Mouse (Mus musculus) myocyte (in vitro differentiated cells): ENCODE measurements around the gene Foxp2. TPM values are rescaled to one million over a fixed set of nuclear protein-coding genes. Genes with fewer than 3 reads are reported as not detected.

Experiments used
- H3K27me3 ChIP-seq: one replicate; pipeline ENCODE4 v1.6.1; 2011; ENCODE audit not compliant: control insufficient read depth, insufficient read depth, insufficient read length
- H3K36me3 ChIP-seq: one replicate; pipeline ENCODE4 v1.6.1; 2011; ENCODE audit not compliant: control insufficient read depth, insufficient read depth
- H3K4me2 ChIP-seq: one replicate; pipeline ENCODE4 v1.6.1; 2011; ENCODE audit warnings: low read depth, control low read depth
- H3K4me3 ChIP-seq: one replicate; pipeline ENCODE4 v1.5.1; 2011; ENCODE audit warnings: mild to moderate bottlenecking, control low read depth, moderate library complexity
- H3K79me2 ChIP-seq: one replicate; pipeline ENCODE4 v1.6.1; 2011; ENCODE audit not compliant: control insufficient read depth, insufficient read depth
- H3ac ChIP-seq: one replicate; pipeline ENCODE4 v1.6.1; 2011; ENCODE audit not compliant: control insufficient read depth, insufficient read length
- CEBPB ChIP-seq: IDR thresholded peaks from 2 replicates; pipeline ENCODE4 v1.6.1; 2011; ENCODE audit warnings: mild to moderate bottlenecking, moderate library complexity; ENCODE audit not compliant: poor library complexity, insufficient read depth, severe bottlenecking
- E2F4 ChIP-seq: IDR thresholded peaks from one replicate; pipeline ENCODE4 v1.6.1; 2011; ENCODE audit warnings: mild to moderate bottlenecking, control low read depth, moderate library complexity; ENCODE audit not compliant: insufficient read depth
- MAX ChIP-seq: IDR thresholded peaks from one replicate; pipeline ENCODE4 v1.6.1; 2011; ENCODE audit warnings: low read depth, mild to moderate bottlenecking, control low read depth
- MYOD1 ChIP-seq, 3 experiments: IDR thresholded peaks; one replicate each; pipeline ENCODE4 v1.6.1; 2011; ENCODE audit warnings: control low read depth in 2 of 3, low read depth in 2 of 3, mild to moderate bottlenecking in 2 of 3, moderate library complexity in 1 of 3; ENCODE audit not compliant: insufficient read length in 2 of 3, control insufficient read depth in 1 of 3
- MYOG ChIP-seq, 3 experiments: IDR thresholded peaks; one replicate each; pipeline ENCODE4 v1.6.1; 2011; ENCODE audit warnings: control low read depth in 2 of 3, low read depth in 2 of 3, mild to moderate bottlenecking in 2 of 3; ENCODE audit not compliant: insufficient read length in 2 of 3, control insufficient read depth in 1 of 3, insufficient read depth in 1 of 3
- POLR2A ChIP-seq: IDR thresholded peaks from one replicate; pipeline ENCODE4 v1.6.1; 2011; ENCODE audit warnings: low read depth, mild to moderate bottlenecking, control low read depth, moderate library complexity; ENCODE audit not compliant: insufficient read length
- POLR2AphosphoS2 ChIP-seq: IDR thresholded peaks from one replicate; pipeline ENCODE4 v1.6.1; 2011; ENCODE audit warnings: low read depth, control low read depth; ENCODE audit not compliant: insufficient read length
- REST ChIP-seq: IDR thresholded peaks from one replicate; pipeline ENCODE4 v1.6.1; 2011; ENCODE audit warnings: mild to moderate bottlenecking, control low read depth, moderate library complexity; ENCODE audit not compliant: insufficient read depth, insufficient read length
- SRF ChIP-seq: IDR thresholded peaks from one replicate; pipeline ENCODE4 v1.6.1; 2011; ENCODE audit warnings: low read depth; ENCODE audit not compliant: control insufficient read depth, insufficient read length
- TCF12 ChIP-seq: IDR thresholded peaks from one replicate; pipeline ENCODE4 v1.6.1; 2011; ENCODE audit warnings: mild to moderate bottlenecking, control low read depth; ENCODE audit not compliant: poor library complexity, insufficient read depth, severe bottlenecking
- TCF3 ChIP-seq: IDR thresholded peaks from one replicate; pipeline ENCODE4 v1.6.1; 2011; ENCODE audit warnings: low read depth, control low read depth; ENCODE audit not compliant: insufficient read length
- USF1 ChIP-seq: IDR thresholded peaks from one replicate; pipeline ENCODE4 v1.6.1; 2011; ENCODE audit warnings: low read depth, mild to moderate bottlenecking, control low read depth, moderate library complexity
- polyA plus RNA-seq: library from polyadenylated mRNA; unstranded; fragments of >200 nt; fragmentation: generic; extraction: Trizol; gene quantifications from one replicate; pipeline ENCODE4 v1.2.1, GENCODE M21; 2012; ENCODE audit warnings: missing spikeins

Foxp2 gene
- polyA plus RNA-seq, 1 experiment = not detected

GRCm38 (mm10) chr6:15318343-15318742, 417.2 kb downstream of the Foxp2 start:
- H3K27me3 ChIP-seq = no peaks in the 10 kb centered on the region
- H3K4me3 ChIP-seq = no peak overlapping the region
- H3K4me2 ChIP-seq = no peak overlapping the region
- H3ac ChIP-seq = no peak overlapping the region
- no peak for TF ChIP-seq E2F4
- no peak for TF ChIP-seq CEBPB
- TF ChIP-seq TCF3 = no peak
- no peak for TF ChIP-seq MYOG (IDR thresholded peaks at IDR 0.05; ENCODE audit: control insufficient read depth in 1 of 3, insufficient read depth in 1 of 3, insufficient read length in 2 of 3, low read depth in 2 of 3)
- no peak for TF ChIP-seq POLR2A
- no peak for TF ChIP-seq TCF12
- TF ChIP-seq POLR2AphosphoS2 = no peak
- no peak for TF ChIP-seq MAX
- no peak for TF ChIP-seq REST
- TF ChIP-seq MYOD1 (IDR thresholded peaks at IDR 0.05; ENCODE audit: control insufficient read depth in 1 of 3, insufficient read length in 2 of 3, low read depth in 2 of 3) = no peak
- no peak for TF ChIP-seq SRF
- no peak for TF ChIP-seq USF1
- no peaks in the 10 kb centered on the region for H3K36me3 ChIP-seq
- no peaks in the 10 kb centered on the region for H3K79me2 ChIP-seq

GRCm38 (mm10) chr6:15321551-15321974, 420.4 kb downstream of the Foxp2 start:
- Histone ChIP-seq H3K79me2 (no peaks in the 10 kb centered on the region), H3K27me3 (no peaks in the 10 kb centered on the region), H3K4me2 (no peak overlapping the region), H3K36me3 (no peaks in the 10 kb centered on the region), H3ac (no peak overlapping the region), H3K4me3 (no peak overlapping the region)
- no peak for TF ChIP-seq MAX
- TF ChIP-seq TCF3 = no peak
- no peak for TF ChIP-seq REST
- TF ChIP-seq POLR2A = no peak
- no peak for TF ChIP-seq USF1
- TF ChIP-seq E2F4 = no peak
- no peak for TF ChIP-seq TCF12
- TF ChIP-seq SRF = no peak
- no peak for TF ChIP-seq CEBPB
- no peak for TF ChIP-seq POLR2AphosphoS2
- TF ChIP-seq MYOG (IDR thresholded peaks at IDR 0.05; ENCODE audit: control insufficient read depth in 1 of 3, insufficient read depth in 1 of 3, insufficient read length in 2 of 3, low read depth in 2 of 3) = no peak
- no peak for TF ChIP-seq MYOD1 (IDR thresholded peaks at IDR 0.05; ENCODE audit: control insufficient read depth in 1 of 3, insufficient read length in 2 of 3, low read depth in 2 of 3)

- TF ChIP-seq USF1 (no peak), MYOG (IDR thresholded peaks at IDR 0.05; ENCODE audit: control insufficient read depth in 1 of 3, insufficient read depth in 1 of 3, insufficient read length in 2 of 3, low read depth in 2 of 3) (no peak), MAX (no peak), POLR2AphosphoS2 (no peak)
These were observed 421.9 kb downstream of the Foxp2 start for GRCm38 (mm10) chr6:15323099-15323498.

GRCm38 (mm10) chr6:15347705-15348104, 446.6 kb downstream of the Foxp2 start:
- Histone ChIP-seq H3K36me3 (no peaks in the 10 kb centered on the region), H3ac (no peak overlapping the region), H3K79me2 (no peaks in the 10 kb centered on the region), H3K4me2 (no peak overlapping the region), H3K4me3 (no peak overlapping the region), H3K27me3 (no peaks in the 10 kb centered on the region)
- TF ChIP-seq POLR2AphosphoS2 = no peak
- no peak for TF ChIP-seq CEBPB
- TF ChIP-seq REST = no peak
- no peak for TF ChIP-seq TCF12
- no peak for TF ChIP-seq TCF3
- no peak for TF ChIP-seq POLR2A

More at GRCm38 (mm10) chr6:15323099-15323498, 421.9 kb downstream of the Foxp2 start:
- Histone ChIP-seq H3K4me2 (no peak overlapping the region), H3K79me2 (no peaks in the 10 kb centered on the region), H3K27me3 (no peaks in the 10 kb centered on the region), H3K4me3 (no peak overlapping the region), H3ac (no peak overlapping the region), H3K36me3 (no peaks in the 10 kb centered on the region)

GRCm38 (mm10) chr6:15355852-15356251, 454.7 kb downstream of the Foxp2 start:
- TF ChIP-seq CEBPB = no peak
- no peak for TF ChIP-seq MAX
- no peak for TF ChIP-seq POLR2A
- no peak for TF ChIP-seq E2F4
- TF ChIP-seq TCF3 = no peak
- no peak for TF ChIP-seq MYOG (IDR thresholded peaks at IDR 0.05; ENCODE audit: control insufficient read depth in 1 of 3, insufficient read depth in 1 of 3, insufficient read length in 2 of 3, low read depth in 2 of 3)
- TF ChIP-seq TCF12 = no peak
- no peak for TF ChIP-seq REST
- no peak for TF ChIP-seq USF1
- no peak for TF ChIP-seq SRF
- no peak for TF ChIP-seq POLR2AphosphoS2
- no peak for TF ChIP-seq MYOD1 (IDR thresholded peaks at IDR 0.05; ENCODE audit: control insufficient read depth in 1 of 3, insufficient read length in 2 of 3, low read depth in 2 of 3)
- H3K27me3 ChIP-seq = no peaks in the 10 kb centered on the region
- no peak overlapping the region for H3ac ChIP-seq
- no peak overlapping the region for H3K4me3 ChIP-seq
- no peaks in the 10 kb centered on the region for H3K79me2 ChIP-seq
- H3K36me3 ChIP-seq = no peaks in the 10 kb centered on the region
- H3K4me2 ChIP-seq = no peak overlapping the region
